Comparison of ENCODE assay signal across 6 mouse cellular contexts in the genomic region with DNA sequence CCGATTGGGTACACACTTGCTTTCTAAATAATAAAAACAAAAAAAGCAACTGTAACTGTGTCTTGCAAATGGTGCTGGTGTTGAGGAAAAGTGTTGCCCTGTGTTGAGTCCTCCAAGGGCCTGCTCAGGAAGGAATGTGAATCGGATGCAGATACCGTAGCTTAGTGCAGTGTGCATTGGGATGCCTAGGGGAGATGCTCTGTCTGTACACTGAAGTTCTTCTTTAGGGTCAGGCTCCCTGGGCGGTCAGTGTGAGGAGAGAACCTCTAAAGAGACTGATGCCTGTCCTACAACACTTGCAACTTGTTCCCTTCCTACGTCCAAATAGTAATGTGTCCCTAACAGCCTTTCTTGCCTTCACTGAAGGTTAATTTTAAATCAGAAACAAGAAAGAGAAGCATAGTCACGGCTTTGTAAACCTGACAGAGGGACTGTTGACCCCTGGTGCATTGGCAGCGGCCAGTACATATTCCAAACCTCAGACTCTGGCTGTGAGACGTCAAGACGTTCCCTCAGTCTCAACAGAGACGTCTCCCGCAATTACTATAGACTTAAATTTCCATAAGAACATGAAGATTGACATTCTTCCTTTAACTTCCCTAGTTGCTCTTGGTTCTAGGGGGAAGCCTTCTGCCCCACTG.
A peak's percentile ranks its signal among the peaks of the same experiment; 100 is the strongest.
DNase-seq lines count a peak whose midpoint lies in the region; ATAC-seq and TF ChIP-seq lines count a peak whose summit lies in the region.
"Not testable (repeated sequence)": the region's sequence is repeated elsewhere in the genome, so short reads cannot be mapped to it uniquely, and the experiment has no call there.

No protein-coding gene starts in this region.

- not testable (repeated sequence) for H3K27me3 ChIP-seq in forebrain, embryonic 11.5 days (ENCODE audit: control insufficient read depth, insufficient read depth, low read length); hindbrain, embryonic 12.5 days; kidney, postnatal 0 days (ENCODE audit: insufficient read depth, low read length)

- WGBS in forebrain, embryonic 11.5 days: 91% methylated on average over 11 of the region's 11 CpGs
- WGBS in hindbrain, embryonic 12.5 days: 76% methylated on average over 11 of the region's 11 CpGs
- 79% methylated on average over 11 of the region's 11 CpGs for WGBS in kidney, postnatal 0 days

- not testable (repeated sequence) for H3K4me2 ChIP-seq in forebrain, embryonic 11.5 days (ENCODE audit: low read depth, low read length, severe bottlenecking); hindbrain, embryonic 12.5 days (replicated peaks); kidney, postnatal 0 days (ENCODE audit: low read length)

- peak; percentile 27 for DNase-seq in forebrain, embryonic 11.5 days (ENCODE audit: low spot score)
- DNase-seq in kidney, adult 18-20 months: peak; percentile 24
- peak; percentile 66 for DNase-seq in kidney, adult 9 months
- DNase-seq in kidney, postnatal 0 days (ENCODE audit: low spot score): not testable (repeated sequence)
- DNase-seq in kidney, postnatal 36 days: peak; percentile 27 to 32

- H3K9ac ChIP-seq in forebrain, embryonic 11.5 days (ENCODE audit: low read length); hindbrain, embryonic 12.5 days; kidney, postnatal 0 days (ENCODE audit: low read depth, low read length): not testable (repeated sequence)

- not testable (repeated sequence) for H3K4me1 ChIP-seq in forebrain, embryonic 11.5 days (replicated peaks; ENCODE audit: control insufficient read depth, insufficient read depth, low read length); hindbrain, embryonic 12.5 days; kidney, postnatal 0 days (replicated peaks; ENCODE audit: insufficient read depth, low read length)

- H3K27ac ChIP-seq in forebrain, embryonic 11.5 days (ENCODE audit: low read depth, low read length): not testable (repeated sequence)
- 0 out of 2 replicates have a peak overlapping the region, but pooled peaks have one; percentile 12 for H3K27ac ChIP-seq in hindbrain, embryonic 12.5 days
- H3K27ac ChIP-seq in kidney, postnatal 0 days: peak overlapping the region; percentile 38; the same call in 1 of the 2 replicates

- ATAC-seq in forebrain, embryonic 11.5 days (replicated peaks; ENCODE audit: low FRiP score); hindbrain, embryonic 12.5 days (ENCODE audit: low FRiP score): not testable (repeated sequence)
- peak; percentile 63 for ATAC-seq in kidney, postnatal 0 days (replicated peaks; ENCODE audit: low FRiP score, low read depth)

- H3K9me3 ChIP-seq in forebrain, embryonic 11.5 days (ENCODE audit: control insufficient read depth, low read length); hindbrain, embryonic 12.5 days (replicated peaks); kidney, postnatal 0 days (replicated peaks; ENCODE audit: low read length): not testable (repeated sequence)

- not testable (repeated sequence) for H3K4me3 ChIP-seq in forebrain, embryonic 11.5 days (ENCODE audit: low read depth, low read length); hindbrain, embryonic 12.5 days; kidney, postnatal 0 days (replicated peaks; ENCODE audit: low read depth, low read length)

- not testable (repeated sequence) for H3K36me3 ChIP-seq in forebrain, embryonic 11.5 days (ENCODE audit: control insufficient read depth, insufficient read depth, low read length)
- peaks cover 74% of the 10 kb centered on the region for H3K36me3 ChIP-seq in hindbrain, embryonic 12.5 days
- H3K36me3 ChIP-seq in kidney, postnatal 0 days (ENCODE audit: insufficient read depth, low read length): peaks cover 27% of the 10 kb centered on the region; the same call in 1 of the 2 replicates

- not testable (repeated sequence) for TF ChIP-seq CTCF in kidney, postnatal 0 days (IDR thresholded peaks at IDR 0.05; ENCODE audit: low read depth)
